Mouse (Mus musculus) erythroblast, embryonic 14.5 days (primary cell): ENCODE measurements around the gene Cd72. TPM values are rescaled to one million over a fixed set of nuclear protein-coding genes. Genes with fewer than 3 reads are reported as not detected.

Source experiments
- H3K27me3 ChIP-seq: 2 replicates; pipeline ENCODE4 v1.6.1; 2012; ENCODE audit warnings: inconsistent platforms; ENCODE audit not compliant: control insufficient read depth
- H3K36me3 ChIP-seq: 2 replicates; pipeline ENCODE4 v1.6.1; 2012; ENCODE audit warnings: mild to moderate bottlenecking, inconsistent platforms; ENCODE audit not compliant: control insufficient read depth
- H3K4me1 ChIP-seq: 2 replicates; pipeline ENCODE4 v1.6.1; 2012; ENCODE audit warnings: inconsistent platforms; ENCODE audit not compliant: control insufficient read depth
- H3K4me3 ChIP-seq: replicated peaks from 2 replicates; pipeline ENCODE3; 2012; ENCODE audit warnings: moderate library complexity, mild to moderate bottlenecking, inconsistent platforms
- H3K9me3 ChIP-seq: 2 replicates; pipeline ENCODE4 v1.6.1; 2012; ENCODE audit warnings: low read length, inconsistent platforms, mixed read lengths; ENCODE audit not compliant: control insufficient read depth
- GATA1 ChIP-seq: IDR thresholded peaks from 2 replicates; pipeline ENCODE4 v1.6.1; 2012; ENCODE audit warnings: low read length, inconsistent platforms, mixed read lengths
- TAL1 ChIP-seq: IDR thresholded peaks from 3 replicates; pipeline ENCODE4 v1.6.1; 2012; ENCODE audit warnings: low read length, inconsistent platforms, mixed read lengths
- polyA plus RNA-seq: library from polyadenylated mRNA; stranded (reverse); fragments of >175 nt; gene quantifications from 2 replicates; pipeline ENCODE4 v1.2.3, GENCODE M21; 2012

Gene Cd72
- 0.09 TPM in 1 of 2 replicates, not detected in the other for polyA plus RNA-seq

DNA sequence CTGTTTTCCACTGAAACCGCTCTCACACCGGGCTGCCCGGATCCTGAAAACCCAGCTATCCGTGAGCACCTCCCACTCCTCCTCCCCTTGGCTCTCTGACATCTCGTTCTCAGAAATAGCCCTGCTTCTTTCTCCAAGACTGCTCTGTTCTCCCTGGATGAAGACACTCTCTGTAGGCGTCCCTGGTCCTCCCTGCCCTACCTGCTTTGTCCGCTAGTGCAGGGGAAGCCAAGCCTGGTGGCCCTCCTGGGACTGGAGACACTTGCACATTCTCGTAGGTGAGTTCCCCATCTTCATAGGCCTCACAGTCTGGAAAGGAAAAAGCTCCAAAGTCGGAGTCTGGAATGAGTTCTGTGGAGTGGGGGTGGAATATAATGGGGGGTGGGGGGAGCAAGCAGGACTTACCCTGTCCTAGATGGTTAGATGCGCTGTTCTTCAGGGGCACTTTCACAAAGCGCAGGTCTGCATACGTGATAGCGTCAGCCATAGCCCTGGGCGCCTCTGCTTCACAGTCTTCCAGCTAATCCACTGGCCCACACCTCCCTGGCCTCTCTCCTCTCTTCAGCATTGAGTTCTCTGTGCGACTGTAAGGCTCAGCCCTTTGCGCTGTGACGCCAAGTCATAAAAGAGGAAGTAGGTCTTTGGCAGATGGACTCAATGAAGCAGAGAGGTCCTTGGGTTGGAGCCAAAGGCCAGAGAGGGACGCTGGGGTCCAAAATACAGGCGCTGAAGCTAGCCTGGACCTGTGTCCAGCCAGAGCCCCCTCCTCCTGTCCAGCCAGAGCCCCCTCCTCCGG is at the start of gene Cd72:
Gene Cd72, minus strand, starts transcription at position 588 of the 796 bp plus-strand sequence.
- Histone ChIP-seq H3K27me3 (peaks cover 48% of the 10 kb centered on the region), H3K4me1 (no peaks in the 10 kb centered on the region), H3K4me3 (no peak within 1 kb of the TSS), H3K9me3 (no peaks in the 10 kb centered on the region), H3K36me3 (no peaks in the 10 kb centered on the region)
- no peak for TF ChIP-seq TAL1
- TF ChIP-seq GATA1: no peak

DNA sequence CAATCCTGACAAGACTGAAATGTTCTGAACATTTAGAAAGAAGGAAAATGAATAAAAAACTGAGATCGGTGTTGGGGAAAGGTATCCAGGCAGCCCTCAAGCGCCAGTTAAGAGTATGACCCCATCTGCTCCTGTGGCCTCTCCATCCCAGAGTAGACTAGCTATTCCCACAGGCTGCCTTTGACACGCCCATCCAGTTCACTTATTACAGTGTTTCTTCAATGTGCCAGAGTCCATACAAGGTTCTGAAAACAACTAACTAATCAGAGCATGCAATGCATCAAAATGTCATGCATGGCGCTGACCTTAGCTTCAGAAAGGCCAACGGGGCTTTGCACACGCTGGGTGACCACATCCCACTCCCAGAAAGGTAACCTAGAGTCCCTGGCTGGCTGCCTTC is 49.1 kb upstream of the Cd72 start:
- peaks cover 5% of the 10 kb centered on the region for H3K36me3 ChIP-seq
- no peak for TF ChIP-seq TAL1
- no peak for TF ChIP-seq GATA1

DNA sequence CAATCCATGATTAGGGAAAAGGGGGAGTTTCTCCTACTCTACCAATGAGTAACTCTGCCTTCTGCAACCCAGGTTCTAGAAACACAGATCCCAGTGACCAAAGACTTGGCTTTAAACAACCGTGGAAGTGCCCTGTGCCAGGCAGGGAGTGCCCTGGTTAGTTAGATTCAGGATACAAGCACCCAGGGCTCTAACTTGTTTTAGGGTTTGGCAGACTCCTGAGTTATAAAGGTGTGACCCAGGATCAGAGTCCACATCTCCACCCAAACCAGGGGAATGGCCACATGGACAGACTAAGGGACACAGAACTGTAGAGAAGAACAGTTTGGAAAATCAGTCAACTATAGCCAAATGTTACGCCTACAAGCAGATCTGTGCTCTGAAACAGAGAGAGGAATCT is 48.6 kb upstream of the Cd72 start:
- H3K9me3 ChIP-seq: no peaks in the 10 kb centered on the region
- H3K36me3 ChIP-seq: peaks cover 9% of the 10 kb centered on the region
- peaks cover 14% of the 10 kb centered on the region for H3K27me3 ChIP-seq
- H3K4me1 ChIP-seq: peaks cover 31% of the 10 kb centered on the region
- no peak overlapping the region for H3K4me3 ChIP-seq
- no peak for TF ChIP-seq GATA1
- no peak for TF ChIP-seq TAL1

More for the DNA sequence above, 49.1 kb upstream of the Cd72 start:
- Histone ChIP-seq H3K4me1 (peaks cover 31% of the 10 kb centered on the region), H3K9me3 (no peaks in the 10 kb centered on the region), H3K4me3 (no peak overlapping the region), H3K27me3 (peaks cover 17% of the 10 kb centered on the region)

DNA sequence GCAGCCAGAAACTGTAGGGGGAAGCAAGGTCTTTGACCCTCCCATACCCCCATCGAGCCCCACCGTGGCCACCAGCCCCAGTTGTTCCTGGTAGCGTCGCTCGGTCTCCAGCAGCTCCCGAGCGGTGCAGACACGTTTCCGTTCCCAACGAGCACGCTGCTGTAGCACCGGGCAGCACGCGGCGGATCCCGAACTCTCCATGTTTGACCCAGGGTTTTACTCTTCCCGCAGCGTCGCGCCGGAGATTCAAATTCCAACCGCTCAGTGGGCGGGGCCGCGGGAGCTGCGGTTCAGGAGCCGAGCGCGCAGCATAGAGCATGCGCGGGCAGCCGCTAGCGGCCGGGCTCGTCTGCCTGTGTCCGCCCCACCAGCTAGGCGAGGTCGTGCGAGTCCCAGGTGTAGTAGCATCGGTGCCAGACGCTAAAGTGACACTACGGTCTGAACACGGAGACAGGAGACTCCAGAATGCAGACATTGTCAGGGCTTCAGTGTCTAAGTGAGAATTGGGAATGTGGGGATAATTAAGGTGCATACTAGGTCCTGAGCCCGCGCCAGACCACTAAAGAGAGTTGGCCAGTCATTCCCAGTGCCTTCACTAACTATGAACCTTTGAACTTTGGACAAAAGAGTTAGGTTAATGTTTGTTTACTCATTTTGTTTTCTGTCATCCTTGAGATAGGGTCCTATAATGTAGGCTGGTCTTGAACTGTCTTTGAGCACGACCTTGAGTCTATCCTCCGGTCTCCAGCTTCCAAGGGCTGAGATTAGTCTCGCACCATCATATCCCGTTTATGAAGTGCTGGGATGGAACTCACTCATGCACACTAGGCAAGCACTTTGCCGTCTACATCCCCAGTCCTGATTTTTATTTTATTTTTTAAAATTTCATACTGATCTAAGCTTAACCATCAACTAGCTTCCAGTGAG is 45.2 kb upstream of the Cd72 start, which contains the start of gene Arhgef39:
Gene Arhgef39, minus strand, starts transcription at position 289 of the 927 bp plus-strand sequence.
- Histone ChIP-seq H3K4me1 (peaks cover 57% of the 10 kb centered on the region), H3K36me3 (peaks cover 43% of the 10 kb centered on the region)

DNA sequence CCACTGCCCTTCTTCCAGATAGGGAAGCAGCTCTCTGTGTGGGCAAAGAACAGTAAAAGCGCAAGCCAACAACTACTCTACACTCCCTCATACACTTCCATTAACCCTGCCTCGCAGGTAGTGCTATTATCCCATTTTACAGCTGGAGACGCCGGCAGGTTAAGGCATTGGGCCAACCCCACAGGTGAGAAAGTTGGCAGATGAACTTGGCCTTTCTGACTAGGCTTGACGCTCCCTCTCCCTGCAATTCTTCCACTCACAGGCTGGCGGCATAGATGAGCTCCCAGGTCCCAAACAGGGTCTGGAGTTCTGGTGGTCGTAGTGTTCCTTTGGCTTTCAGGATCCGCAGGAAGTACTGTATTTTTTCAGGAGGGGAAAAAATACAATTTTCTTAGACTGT is 44.6 kb upstream of the Cd72 start:
- no peaks in the 10 kb centered on the region for H3K9me3 ChIP-seq
- no peaks in the 10 kb centered on the region for H3K27me3 ChIP-seq
- no peak for TF ChIP-seq TAL1
- peaks cover 43% of the 10 kb centered on the region for H3K36me3 ChIP-seq
- peak overlapping the region; percentile 91 for H3K4me3 ChIP-seq
- H3K4me1 ChIP-seq: peaks cover 60% of the 10 kb centered on the region

More for the DNA sequence above, 45.2 kb upstream of the Cd72 start, which contains the start of gene Arhgef39:
- Histone ChIP-seq H3K9me3 (no peaks in the 10 kb centered on the region), H3K4me3 (peak within 1 kb of the TSS; percentile 91), H3K27me3 (no peaks in the 10 kb centered on the region)
- no peak for TF ChIP-seq GATA1
- TF ChIP-seq TAL1: no peak

DNA sequence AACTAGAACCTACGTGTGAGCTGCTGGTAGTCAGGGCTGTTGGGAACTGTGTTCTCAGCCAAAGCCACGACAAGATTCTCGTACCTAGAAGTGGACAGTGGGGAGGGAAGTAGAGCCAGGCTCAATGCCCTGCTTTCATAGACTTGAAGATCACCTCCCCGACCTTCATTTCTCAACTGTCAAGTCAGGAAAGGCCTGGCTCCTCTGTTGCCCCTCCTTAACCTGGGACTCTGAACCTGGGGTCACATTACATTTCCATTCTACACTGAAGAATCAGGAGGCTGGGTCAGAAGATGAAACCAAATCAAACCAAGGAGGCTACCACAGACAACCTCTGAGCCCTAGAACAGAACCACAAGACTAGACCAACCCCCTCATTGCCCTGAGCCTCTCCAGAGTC is 43.5 kb upstream of the Cd72 start:
- Histone ChIP-seq H3K36me3 (peaks cover 43% of the 10 kb centered on the region), H3K4me1 (peaks cover 65% of the 10 kb centered on the region), H3K27me3 (no peaks in the 10 kb centered on the region), H3K9me3 (no peaks in the 10 kb centered on the region), H3K4me3 (peak overlapping the region; percentile 91)
- TF ChIP-seq TAL1: no peak
- no peak for TF ChIP-seq GATA1

DNA sequence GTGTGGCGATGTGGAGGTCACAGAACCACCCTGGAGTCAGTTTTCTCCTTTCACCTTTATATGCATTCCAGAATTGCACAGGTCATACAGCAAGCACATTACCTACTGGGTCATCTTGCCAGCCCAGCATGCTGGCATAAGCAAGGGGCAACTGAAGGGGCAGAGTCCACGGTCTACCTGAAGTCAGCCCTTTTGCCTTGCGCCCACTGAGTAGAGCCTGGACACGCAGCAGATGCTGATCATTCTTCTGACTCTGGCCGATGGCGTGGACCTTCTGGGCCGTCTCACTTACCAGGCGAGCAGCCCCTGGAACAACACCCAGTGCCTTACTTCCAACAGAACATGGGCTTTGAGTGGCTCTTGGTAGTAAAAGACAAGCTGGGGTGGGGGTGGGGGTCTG is 43.0 kb upstream of the Cd72 start:
- Histone ChIP-seq H3K27me3 (no peaks in the 10 kb centered on the region), H3K4me1 (peaks cover 69% of the 10 kb centered on the region), H3K4me3 (peak overlapping the region; percentile 91), H3K36me3 (peaks cover 43% of the 10 kb centered on the region), H3K9me3 (no peaks in the 10 kb centered on the region)
- TF ChIP-seq GATA1 (no peak), TAL1 (no peak)

DNA sequence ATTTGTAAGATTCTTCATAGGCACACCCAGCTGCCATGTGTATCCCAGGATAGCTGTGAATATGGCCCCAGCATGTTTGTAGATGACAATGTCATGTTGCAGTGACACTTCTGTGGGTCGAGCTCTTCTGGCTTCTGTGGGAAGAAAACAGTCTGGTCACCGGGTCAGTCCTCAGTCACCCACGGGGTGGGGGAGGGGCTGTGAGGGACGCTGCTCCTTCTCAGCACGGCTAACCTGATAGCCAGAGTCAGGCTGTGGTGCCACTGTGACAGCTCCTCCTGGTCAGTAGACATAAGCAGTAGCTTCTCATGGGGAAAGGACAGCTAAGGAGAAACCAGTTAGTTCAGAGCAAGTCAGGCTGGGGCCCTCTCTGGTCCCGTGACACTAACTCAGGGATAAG is 42.2 kb upstream of the Cd72 start:
- H3K4me3 ChIP-seq: no peak overlapping the region
- H3K4me1 ChIP-seq: peaks cover 75% of the 10 kb centered on the region
- no peaks in the 10 kb centered on the region for H3K9me3 ChIP-seq
- H3K36me3 ChIP-seq: peaks cover 43% of the 10 kb centered on the region
- TF ChIP-seq GATA1 (no peak), TAL1 (no peak)
- H3K27me3 ChIP-seq: no peaks in the 10 kb centered on the region

DNA sequence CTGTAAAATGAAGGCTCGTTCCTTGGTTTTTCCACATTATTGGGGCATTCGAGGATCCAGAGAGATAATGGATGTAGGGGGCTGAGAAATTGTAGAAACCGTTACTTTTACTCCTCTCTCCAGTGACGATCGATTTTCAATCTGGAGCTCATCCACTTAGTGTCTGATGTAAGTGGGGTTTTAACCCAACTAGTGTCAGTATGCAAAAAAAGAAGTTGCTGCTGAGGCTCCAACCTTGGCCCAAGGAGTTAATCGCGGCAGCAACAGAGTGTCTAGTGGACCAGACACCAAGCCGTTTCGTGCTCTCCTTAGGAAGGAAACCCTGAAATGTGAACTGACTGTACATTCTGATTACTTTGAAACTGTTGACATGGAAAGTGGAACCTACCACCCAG is 39.4 kb upstream of the Cd72 start:
- Histone ChIP-seq H3K4me3 (peak overlapping the region; percentile 81), H3K36me3 (peaks cover 42% of the 10 kb centered on the region), H3K4me1 (peaks cover 83% of the 10 kb centered on the region), H3K9me3 (no peaks in the 10 kb centered on the region), H3K27me3 (no peaks in the 10 kb centered on the region)
- no peak for TF ChIP-seq TAL1
- no peak for TF ChIP-seq GATA1
